Mouse (Mus musculus): Measurements from ENCODE around the gene Ttc27.

GRCm38 (mm10) chr17:74863845-74864244 is 146.3 kb downstream of the Ttc27 start:
- TF ChIP-seq CTCF (IDR thresholded peaks at IDR 0.05; ENCODE audit: extremely low read depth, insufficient read length, insufficient replicate concordance, low read depth, low read length) (no peak), POLR2A (IDR thresholded peaks at IDR 0.05; ENCODE audit: low read depth, low read length) (no peak)

Data from small intestine, adult 2 months (tissue).